Mouse (Mus musculus) neural tube, embryonic 14.5 days (tissue): ENCODE data around the gene Polg2. TPM values are rescaled to one million over a fixed set of nuclear protein-coding genes. Genes with fewer than 3 reads are reported as not detected.
"Not testable (repeated sequence)": the region's sequence is repeated elsewhere in the genome, so short reads cannot be mapped to it uniquely, and the experiment has no call there.

Experiments used
- ATAC-seq: fragments of 200-750 bp; cut with Nextera tagmentation; 2 replicates; pipeline ENCODE4 v1.8.0; 2017; ENCODE audit warnings: low read depth, mild to moderate bottlenecking, moderate TSS enrichment, moderate library complexity
- H3K27ac ChIP-seq: fragments of 300-500 bp; sonication (generic); 2 replicates; pipeline ENCODE4 v1.5.1; 2014; ENCODE audit warnings: low read depth, mild to moderate bottlenecking, control low read depth, low read length, moderate library complexity, mixed read lengths
- H3K27me3 ChIP-seq: fragments of 300-500 bp; sonication (generic); 2 replicates; pipeline ENCODE4 v1.6.1; 2014; ENCODE audit warnings: low read length; ENCODE audit not compliant: control insufficient read depth, insufficient read depth
- H3K36me3 ChIP-seq: fragments of 300-500 bp; sonication (generic); 2 replicates; pipeline ENCODE4 v1.6.1; 2014; ENCODE audit warnings: low read length, mixed read lengths; ENCODE audit not compliant: control insufficient read depth, insufficient read depth
- H3K4me1 ChIP-seq: fragments of 300-500 bp; sonication (generic); 2 replicates; pipeline ENCODE4 v1.6.1; 2014; ENCODE audit warnings: low read length; ENCODE audit not compliant: control insufficient read depth, insufficient read depth
- H3K4me2 ChIP-seq: fragments of 300-500 bp; sonication (generic); 2 replicates; pipeline ENCODE4 v1.6.1; 2014; ENCODE audit warnings: mild to moderate bottlenecking, low read depth, low read length, control low read depth
- H3K4me3 ChIP-seq: fragments of 300-500 bp; sonication (generic); 2 replicates; pipeline ENCODE4 v1.5.1; 2014; ENCODE audit warnings: low read depth, low read length, control low read depth, mixed read lengths
- H3K9ac ChIP-seq: fragments of 300-500 bp; sonication (generic); replicated peaks from 2 replicates; pipeline ENCODE4 v1.6.1; 2014; ENCODE audit warnings: low read depth, mild to moderate bottlenecking, control low read depth, low read length, mixed read lengths
- H3K9me3 ChIP-seq: fragments of 300-500 bp; sonication (generic); 2 replicates; pipeline ENCODE4 v1.6.1; 2016; ENCODE audit warnings: low read length; ENCODE audit not compliant: control insufficient read depth
- WGBS: fragments of 180-500 bp; shearing (Covaris S2); extraction: QIAGEN DNeasy Blood & Tissue Kit; methylation state at CpG from one replicate; pipeline ENCODE4 v1.1.7; 2014; 5-methylcytosine and 5-hydroxymethylcytosine counted together
- polyA plus RNA-seq: library from polyadenylated mRNA; unstranded; fragments of >200 nt; fragmentation: Nextera tagmentation; extraction: Ambion mirVana; gene quantifications from 2 replicates; pipeline ENCODE4 v1.2.1, GENCODE M21; 2014

Gene Polg2
- polyA plus RNA-seq, 1 experiment from 2014 or later = 10.3 TPM

GRCm38 (mm10) chr11:106785043-106785442 lies 5.7 kb upstream of the Polg2 start:
- H3K4me1 ChIP-seq = peaks cover 16% of the 10 kb centered on the region
- no peak overlapping the region for H3K9ac ChIP-seq
- no peaks in the 10 kb centered on the region for H3K9me3 ChIP-seq
- no peak overlapping the region for H3K4me2 ChIP-seq
- H3K4me3 ChIP-seq = no peak overlapping the region
- WGBS = 69% methylated on average over 1 of the region's 1 CpGs
- H3K36me3 ChIP-seq = peaks cover 60% of the 10 kb centered on the region
- no peak for ATAC-seq
- no peaks in the 10 kb centered on the region for H3K27me3 ChIP-seq
- no peak overlapping the region for H3K27ac ChIP-seq

- Histone ChIP-seq H3K4me1 (peaks cover 21% of the 10 kb centered on the region), H3K36me3 (peaks cover 63% of the 10 kb centered on the region)
- WGBS = 92% methylated on average over 2 of the region's 2 CpGs
These were observed 5.1 kb upstream of the Polg2 start for GRCm38 (mm10) chr11:106784476-106784875.

GRCm38 (mm10) chr11:106782841-106783764 lies 3.8 kb upstream of the Polg2 start:
- no peak overlapping the region for H3K9ac ChIP-seq
- H3K4me1 ChIP-seq = peaks cover 21% of the 10 kb centered on the region
- H3K36me3 ChIP-seq = peaks cover 63% of the 10 kb centered on the region
- H3K27me3 ChIP-seq = no peaks in the 10 kb centered on the region
- no peak overlapping the region for H3K4me3 ChIP-seq
- H3K27ac ChIP-seq = no peak overlapping the region
- no peaks in the 10 kb centered on the region for H3K9me3 ChIP-seq
- H3K4me2 ChIP-seq = no peak overlapping the region
- WGBS = 86% methylated on average over 9 of the region's 9 CpGs
- ATAC-seq = no peak

More at GRCm38 (mm10) chr11:106784476-106784875, 5.1 kb upstream of the Polg2 start:
- H3K4me2 ChIP-seq = no peak overlapping the region
- H3K9me3 ChIP-seq = no peaks in the 10 kb centered on the region
- no peak overlapping the region for H3K4me3 ChIP-seq
- no peak overlapping the region for H3K27ac ChIP-seq
- ATAC-seq = no peak
- no peak overlapping the region for H3K9ac ChIP-seq
- H3K27me3 ChIP-seq = no peaks in the 10 kb centered on the region

GRCm38 (mm10) chr11:106782271-106782670 lies 2.9 kb upstream of the Polg2 start:
- H3K9me3 ChIP-seq, ATAC-seq, H3K4me3 ChIP-seq, H3K4me2 ChIP-seq, H3K27ac ChIP-seq, H3K27me3 ChIP-seq, H3K9ac ChIP-seq: not testable (repeated sequence)
- H3K36me3 ChIP-seq = peaks cover 63% of the 10 kb centered on the region
- WGBS = 92% methylated on average over 7 of the region's 7 CpGs
- peaks cover 21% of the 10 kb centered on the region for H3K4me1 ChIP-seq

- peaks cover 55% of the 10 kb centered on the region for H3K36me3 ChIP-seq
These were observed 1.4 kb upstream of the Polg2 start for GRCm38 (mm10) chr11:106780590-106781220.

GRCm38 (mm10) chr11:106780089-106780425 lies 720 bp upstream of the Polg2 start:
- Histone ChIP-seq H3K9me3 (no peaks in the 10 kb centered on the region), H3K4me3 (no peak overlapping the region; the same call in 1 of the 2 replicates), H3K27me3 (no peaks in the 10 kb centered on the region), H3K9ac (no peak overlapping the region), H3K27ac (peak overlapping the region; percentile 88), H3K4me1 (peaks cover 7% of the 10 kb centered on the region; the same call in 1 of the 2 replicates), H3K36me3 (peaks cover 49% of the 10 kb centered on the region), H3K4me2 (peak overlapping the region; percentile 91)
- WGBS = 76% methylated on average over 4 of the region's 4 CpGs
- no peak for ATAC-seq

More at GRCm38 (mm10) chr11:106780590-106781220, 1.4 kb upstream of the Polg2 start:
- H3K4me2 ChIP-seq = no peak overlapping the region
- peaks cover 10% of the 10 kb centered on the region for H3K4me1 ChIP-seq
- H3K27me3 ChIP-seq = no peaks in the 10 kb centered on the region
- 77% methylated on average over 6 of the region's 6 CpGs for WGBS
- no peak overlapping the region for H3K9ac ChIP-seq
- no peak overlapping the region for H3K27ac ChIP-seq
- no peak for ATAC-seq
- no peaks in the 10 kb centered on the region for H3K9me3 ChIP-seq
- no peak overlapping the region for H3K4me3 ChIP-seq

GRCm38 (mm10) chr11:106778589-106779387 lies 549 bp downstream of the Polg2 start:
- peak; percentile 1; the same call in 1 of the 2 replicates for ATAC-seq
- peaks cover 47% of the 10 kb centered on the region for H3K36me3 ChIP-seq
- peak overlapping the region; percentile 88 for H3K27ac ChIP-seq
- no peaks in the 10 kb centered on the region for H3K9me3 ChIP-seq
- no peaks in the 10 kb centered on the region for H3K27me3 ChIP-seq
- peaks cover 7% of the 10 kb centered on the region; the same call in 1 of the 2 replicates for H3K4me1 ChIP-seq
- under 1% methylated on average over 39 of the region's 39 CpGs for WGBS
- H3K9ac ChIP-seq = peak overlapping the region; percentile 80
- peak overlapping the region; percentile 91 for H3K4me2 ChIP-seq
- peak overlapping the region; percentile 71 for H3K4me3 ChIP-seq

GRCm38 (mm10) chr11:106778132-106778531 lies 1.2 kb downstream of the Polg2 start:
- no peak overlapping the region for H3K4me3 ChIP-seq
- H3K36me3 ChIP-seq = peaks cover 46% of the 10 kb centered on the region
- WGBS = 94% methylated on average over 7 of the region's 7 CpGs
- H3K27me3 ChIP-seq = no peaks in the 10 kb centered on the region
- no peak for ATAC-seq
- H3K27ac ChIP-seq = no peak overlapping the region
- H3K4me1 ChIP-seq = peaks cover 7% of the 10 kb centered on the region; the same call in 1 of the 2 replicates
- no peak overlapping the region for H3K9ac ChIP-seq
- H3K4me2 ChIP-seq = no peak overlapping the region; the same call in 1 of the 2 replicates
- no peaks in the 10 kb centered on the region for H3K9me3 ChIP-seq
